Mouse (Mus musculus): ENCODE measurements around the gene Rps2. TPM values are rescaled to one million over a fixed set of nuclear protein-coding genes. Genes with fewer than 3 reads are reported as not detected.

The Rps2 gene
- total and polyA plus RNA-seq, 3 experiments: 1,852 to 4,516 TPM; not detected in 1

DNA sequence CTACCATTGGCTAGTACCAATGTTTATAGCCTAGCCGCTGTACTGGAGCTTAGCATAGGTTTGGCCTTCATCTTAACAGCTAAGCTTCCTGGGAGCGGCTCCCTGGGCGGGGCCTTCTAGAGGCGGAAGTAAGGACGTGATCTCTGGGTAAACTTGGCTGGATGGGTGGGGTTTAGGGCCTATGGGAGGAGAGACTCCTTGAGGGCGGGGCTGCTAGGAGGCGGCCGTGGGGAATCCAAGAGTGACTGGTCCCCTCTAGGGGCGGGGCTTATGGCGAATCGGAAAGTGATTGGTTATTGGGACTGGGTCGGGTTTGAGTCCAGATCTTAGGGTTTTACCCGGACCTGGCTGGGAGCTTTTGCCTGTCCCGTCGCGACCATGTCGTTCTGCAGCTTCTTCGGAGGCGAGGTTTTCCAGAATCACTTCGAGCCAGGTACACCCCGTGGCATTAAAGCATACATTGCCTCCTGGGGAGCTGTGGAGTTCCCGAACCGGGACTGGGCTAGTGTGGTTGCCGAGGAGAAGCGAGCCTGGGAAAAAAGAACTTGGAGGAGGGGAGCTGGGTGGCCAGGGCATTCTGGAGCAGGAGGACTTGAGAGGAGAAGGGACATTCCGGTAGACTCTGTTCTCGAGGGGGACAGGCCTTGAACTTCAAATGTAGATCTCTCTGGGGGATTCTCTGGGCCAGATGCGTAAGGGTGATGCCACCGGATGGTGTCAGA is 18.6 kb downstream of the Rps2 start, which contains the start of gene Msrb1 (continued):
- TF ChIP-seq USF1 (IDR thresholded peaks at IDR 0.05; ENCODE audit: low read depth, low read length) (0 out of 2 replicates have a peak, but pooled peaks have one; percentile 10), TBP (IDR thresholded peaks at IDR 0.05; ENCODE audit: low read depth, low read length) (peak; percentile 74), MAX (IDR thresholded peaks at IDR 0.05; ENCODE audit: low read length) (no peak), NELFE (IDR thresholded peaks at IDR 0.05; ENCODE audit: low read depth, low read length) (peak; percentile 69)

DNA sequence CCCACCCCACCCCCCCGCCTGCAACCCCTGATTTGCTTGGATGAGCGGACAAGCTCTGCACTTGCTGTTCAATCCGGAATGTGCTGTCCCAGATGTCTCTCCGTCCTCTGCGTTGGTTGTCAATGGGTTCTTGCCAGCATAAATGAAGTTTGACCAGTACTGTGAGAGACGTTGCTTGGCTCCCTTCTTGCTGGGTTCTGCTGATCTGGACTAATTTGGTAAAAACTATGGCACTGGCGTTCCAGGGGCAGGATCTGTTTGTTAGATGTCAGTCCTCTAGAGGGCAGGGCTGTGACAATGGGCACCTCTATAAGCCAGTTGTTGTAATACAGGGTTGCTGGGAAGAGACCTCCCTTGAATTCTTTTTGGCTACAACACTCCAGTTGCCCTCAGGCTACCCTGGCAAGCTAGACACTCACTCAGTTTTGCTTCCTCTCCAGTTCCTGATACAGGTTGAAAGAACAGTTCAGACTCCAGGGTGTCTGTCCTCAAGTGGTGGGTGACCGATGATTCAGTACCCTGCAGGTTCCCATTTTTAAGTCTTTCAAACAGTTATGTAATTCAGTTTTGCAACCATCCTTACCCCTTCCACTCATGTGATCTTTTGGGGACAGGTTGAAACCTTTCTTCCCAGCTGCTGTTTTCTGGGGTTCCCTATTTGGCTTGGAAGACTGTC is 19.4 kb downstream of the Rps2 start:
- Histone ChIP-seq H3K4me1 (ENCODE audit: control insufficient read depth in 1 of 2, insufficient read depth in 2 of 2, low read length in 2 of 2) (peaks cover 0 to 17% of the 10 kb centered on the region in 2 experiments; a peak in 2 of 4 replicates), H3K4me3 (ENCODE audit: control insufficient read depth in 1 of 2, insufficient read depth in 1 of 2, low read depth in 2 of 2, low read length in 2 of 2) (peak overlapping the region; percentile 90 to 93; a peak in 3 of 4 replicates), H3K36me3 (ENCODE audit: control insufficient read depth in 1 of 2, insufficient read depth in 2 of 2, low read length in 2 of 2) (peaks cover 0 to 10% of the 10 kb centered on the region in 2 experiments; a peak in 1 of 4 replicates), H3K27ac (ENCODE audit: control insufficient read depth, low read depth, low read length) (no peak overlapping the region), H3K27me3 (ENCODE audit: control insufficient read depth in 1 of 2, insufficient read depth in 2 of 2, low read length in 2 of 2) (no peaks in the 10 kb centered on the region), H3K9ac (ENCODE audit: control insufficient read depth, low read depth, low read length, poor library complexity, severe bottlenecking) (peak overlapping the region; percentile 28; the same call in 1 of the 2 replicates), H3K9me3 (replicated peaks; ENCODE audit: insufficient read depth, low read length) (no peaks in the 10 kb centered on the region), H3K79me2 (ENCODE audit: control insufficient read depth, insufficient read depth, low read length, poor library complexity) (peaks cover 2% of the 10 kb centered on the region; the same call in 1 of the 2 replicates)
- DNase-seq (ENCODE audit: low read depth, low spot score): peak; percentile 47
- TF ChIP-seq TAL1 (IDR thresholded peaks at IDR 0.05; ENCODE audit: low read length) (no peak), CTCF (IDR thresholded peaks at IDR 0.05 in 2 of 3, conservative IDR thresholded peaks at IDR 0.05 in 1 of 3; ENCODE audit: control insufficient read depth in 1 of 3, insufficient read depth in 1 of 3, low read depth in 2 of 3, low read length in 3 of 3, poor library complexity in 1 of 3, severe bottlenecking in 1 of 3) (peak in 2 of 3 experiments; percentile 14 to 21; a peak in 2 of 6 replicates)

DNA sequence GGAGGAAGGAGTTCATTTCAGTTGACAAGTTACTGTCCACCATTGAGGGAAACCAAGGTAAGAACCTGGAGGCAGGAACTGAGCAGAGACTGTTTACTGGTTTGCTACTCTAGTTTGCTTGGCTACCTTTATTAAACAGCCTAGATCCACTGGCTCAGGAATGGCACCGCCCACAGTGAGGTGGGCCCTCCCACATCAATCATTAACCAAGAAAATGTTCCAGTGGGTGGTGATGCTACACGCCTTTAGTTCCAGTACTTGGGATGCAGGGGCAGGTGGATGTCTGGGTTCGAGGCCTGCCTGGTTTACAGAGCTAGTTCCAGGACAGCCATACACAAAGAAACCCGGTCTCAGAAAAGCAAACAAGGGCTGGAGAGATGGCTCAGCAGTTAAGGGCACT is 20.3 kb downstream of the Rps2 start:
- peaks cover 2% of the 10 kb centered on the region; the same call in 1 of the 2 replicates for H3K79me2 ChIP-seq (ENCODE audit: control insufficient read depth, insufficient read depth, low read length, poor library complexity)
- H3K9me3 ChIP-seq (replicated peaks; ENCODE audit: insufficient read depth, low read length): no peaks in the 10 kb centered on the region
- no peak for DNase-seq (ENCODE audit: low read depth, low spot score)
- H3K27ac ChIP-seq (ENCODE audit: control insufficient read depth, low read depth, low read length): no peak overlapping the region
- no peaks in the 10 kb centered on the region for H3K27me3 ChIP-seq (ENCODE audit: control insufficient read depth in 1 of 2, insufficient read depth in 2 of 2, low read length in 2 of 2)
- H3K36me3 ChIP-seq (ENCODE audit: control insufficient read depth in 1 of 2, insufficient read depth in 2 of 2, low read length in 2 of 2): peaks cover 0 to 10% of the 10 kb centered on the region in 2 experiments; a peak in 1 of 4 replicates
- peaks cover 0 to 17% of the 10 kb centered on the region in 2 experiments; a peak in 2 of 4 replicates for H3K4me1 ChIP-seq (ENCODE audit: control insufficient read depth in 1 of 2, insufficient read depth in 2 of 2, low read length in 2 of 2)
- H3K9ac ChIP-seq (ENCODE audit: control insufficient read depth, low read depth, low read length, poor library complexity, severe bottlenecking): no peak overlapping the region
- TF ChIP-seq GATA1 (IDR thresholded peaks at IDR 0.05; ENCODE audit: low read depth, low read length): no peak
- no peak for TF ChIP-seq MEF2A (IDR thresholded peaks at IDR 0.05; ENCODE audit: extremely low read depth, insufficient replicate concordance, low read depth, low read length, poor library complexity, severe bottlenecking)
- no peak for TF ChIP-seq RCOR1 (IDR thresholded peaks at IDR 0.05; ENCODE audit: low read depth, low read length)
- no peak for TF ChIP-seq ZKSCAN1 (IDR thresholded peaks at IDR 0.05; ENCODE audit: low read depth, low read length)
- TF ChIP-seq MYC (IDR thresholded peaks at IDR 0.05; ENCODE audit: low read depth, low read length): no peak
- no peak for TF ChIP-seq TCF12 (IDR thresholded peaks at IDR 0.05; ENCODE audit: low read depth, low read length)
- no peak for TF ChIP-seq ELF1 (IDR thresholded peaks at IDR 0.05; ENCODE audit: low read depth, low read length)
- TF ChIP-seq POLR2A (IDR thresholded peaks at IDR 0.05; ENCODE audit: control insufficient read depth in 1 of 2, insufficient read depth in 1 of 2, low read depth in 1 of 2, low read length in 2 of 2, poor library complexity in 1 of 2): no peak
- no peak for TF ChIP-seq KAT2A (conservative IDR thresholded peaks at IDR 0.05; ENCODE audit: low read depth, low read length)
- TF ChIP-seq MYB (IDR thresholded peaks at IDR 0.05; ENCODE audit: low read depth, low read length): no peak
- TF ChIP-seq UBTF (IDR thresholded peaks at IDR 0.05; ENCODE audit: borderline replicate concordance, insufficient read depth, low read depth, low read length): no peak
- no peak for TF ChIP-seq CHD1 (IDR thresholded peaks at IDR 0.05; ENCODE audit: low read depth, low read length)
- no peak for TF ChIP-seq ZMIZ1 (IDR thresholded peaks at IDR 0.05; ENCODE audit: low read depth, low read length)
- no peak for TF ChIP-seq ETS1 (IDR thresholded peaks at IDR 0.05; ENCODE audit: low read depth, low read length)
- TF ChIP-seq GABPA (IDR thresholded peaks at IDR 0.05; ENCODE audit: low read depth, low read length): no peak
- no peak for TF ChIP-seq E2F4 (IDR thresholded peaks at IDR 0.05; ENCODE audit: borderline replicate concordance, low read depth, low read length)
- TF ChIP-seq HCFC1 (IDR thresholded peaks at IDR 0.05; ENCODE audit: low read depth, low read length): no peak
- TF ChIP-seq TBP (IDR thresholded peaks at IDR 0.05; ENCODE audit: low read depth, low read length): no peak
- no peak overlapping the region for H3K4me3 ChIP-seq (ENCODE audit: control insufficient read depth in 1 of 2, insufficient read depth in 1 of 2, low read depth in 2 of 2, low read length in 2 of 2)
